Mouse (Mus musculus) T-helper 2 cell (primary cell): ENCODE data around the gene Dnah17.

Experiments
- in situ Hi-C: fragments of 300-600 bp; cut with MboI, MseI; formaldehyde crosslinking; loops from one replicate; pipeline ENCODE4 v1.15.1; 2025; ENCODE audit warnings: high pct_unique_total_duplicates

Gene Dnah17

GRCm38 (mm10) chr11:117995661-117996060 is 134.8 kb downstream of the Dnah17 start:
- in situ Hi-C loops = no loop called here

GRCm38 (mm10) chr11:117995255-117995654 is 135.2 kb downstream of the Dnah17 start:
- in situ Hi-C loops = no loop called here

GRCm38 (mm10) chr11:117994250-117995057 is 136.0 kb downstream of the Dnah17 start:
- in situ Hi-C loops = no loop called here

- in situ Hi-C loops = no loop called here
Observed at GRCm38 (mm10) chr11:117993190-117994175, 137.0 kb downstream of the Dnah17 start.

GRCm38 (mm10) chr11:117991502-117992470 is 138.6 kb downstream of the Dnah17 start:
- in situ Hi-C loops = no loop called here

GRCm38 (mm10) chr11:117989926-117990325 is 140.5 kb downstream of the Dnah17 start:
- in situ Hi-C loops = no loop called here

GRCm38 (mm10) chr11:117989241-117989640 is 141.2 kb downstream of the Dnah17 start:
- in situ Hi-C loops = no loop called here

GRCm38 (mm10) chr11:117987968-117988367 is 142.5 kb downstream of the Dnah17 start:
- in situ Hi-C loops = no loop called here

GRCm38 (mm10) chr11:117987032-117987451 is 143.4 kb downstream of the Dnah17 start:
- in situ Hi-C loops = no loop called here

GRCm38 (mm10) chr11:117986126-117987031 is 144.1 kb downstream of the Dnah17 start, which contains the start of gene Pgs1:
TSS of gene Pgs1 (plus strand) at chr11:117986292.
- in situ Hi-C loops = no loop called here

- in situ Hi-C loops = no loop called here
Observed at GRCm38 (mm10) chr11:117983770-117984169, 146.7 kb downstream of the Dnah17 start.

- in situ Hi-C loops = no loop called here
Observed at GRCm38 (mm10) chr11:117982426-117982825, 148.0 kb downstream of the Dnah17 start.

- in situ Hi-C loops = no loop called here
Observed at GRCm38 (mm10) chr11:117979388-117979787, 151.0 kb downstream of the Dnah17 start.

GRCm38 (mm10) chr11:117977694-117978360 is 152.6 kb downstream of the Dnah17 start:
- in situ Hi-C loops = no loop called here

- in situ Hi-C loops = no loop called here
Observed at GRCm38 (mm10) chr11:117976081-117976582, 154.3 kb downstream of the Dnah17 start.

- in situ Hi-C loops = no loop called here
Observed at GRCm38 (mm10) chr11:117975211-117975967, 155.0 kb downstream of the Dnah17 start.

- in situ Hi-C loops = no loop called here
Observed at GRCm38 (mm10) chr11:117974327-117975125, 155.9 kb downstream of the Dnah17 start.

- in situ Hi-C loops = no loop called here
Observed at GRCm38 (mm10) chr11:117973569-117973968, 156.9 kb downstream of the Dnah17 start.
